Mouse (Mus musculus): ENCODE data around the gene Acvr2b.
"Not testable (repeated sequence)": the region's sequence is repeated elsewhere in the genome, so short reads cannot be mapped to it uniquely, and the experiment has no call there.

The Acvr2b gene

DNA sequence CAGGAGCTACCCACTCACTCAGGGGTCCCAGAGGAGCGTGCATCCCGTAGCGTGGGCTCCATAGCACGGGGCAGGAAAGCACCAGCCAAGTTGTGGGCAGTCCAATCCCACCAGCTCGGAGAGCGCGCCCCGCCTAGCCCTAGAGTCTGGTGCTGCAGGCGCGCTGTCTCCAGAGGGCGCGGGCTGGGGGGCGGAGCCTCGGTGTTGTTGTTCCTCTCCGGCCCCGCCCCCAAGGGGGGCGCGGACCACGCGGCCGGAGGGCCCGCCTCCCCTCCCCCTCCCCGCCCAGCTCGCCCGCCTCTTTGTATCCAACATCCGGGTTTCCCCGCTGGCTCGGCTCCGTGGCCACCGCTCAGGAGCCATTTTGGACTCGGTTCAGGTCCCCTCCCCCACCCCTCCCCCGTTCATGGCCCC is at the start of gene Acvr2b:
Acvr2b (plus strand) TSS at position 318 of the 414 bp plus-strand sequence.
- DNase-seq, result peak; percentile 96

DNA sequence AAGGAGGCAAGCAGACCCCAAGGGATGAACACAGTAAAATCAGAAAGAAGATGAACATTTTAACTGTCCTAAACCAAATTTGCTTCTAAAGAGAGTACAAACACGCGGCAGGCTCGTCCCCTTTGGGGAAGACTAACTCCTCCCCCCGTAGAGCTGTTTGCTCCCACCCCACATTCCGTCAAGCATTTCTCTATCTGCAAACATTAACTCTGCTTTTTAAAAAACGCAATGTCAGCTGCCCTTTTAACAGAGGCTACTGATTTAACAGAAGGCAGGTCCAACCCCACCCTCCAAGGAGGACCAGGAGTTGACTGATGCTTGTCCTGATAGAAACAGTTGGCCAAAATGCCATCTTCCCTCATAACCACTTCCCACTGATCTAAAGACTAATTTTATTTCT is 48.0 kb upstream of the Acvr2b start:
- no peak for DNase-seq

DNA sequence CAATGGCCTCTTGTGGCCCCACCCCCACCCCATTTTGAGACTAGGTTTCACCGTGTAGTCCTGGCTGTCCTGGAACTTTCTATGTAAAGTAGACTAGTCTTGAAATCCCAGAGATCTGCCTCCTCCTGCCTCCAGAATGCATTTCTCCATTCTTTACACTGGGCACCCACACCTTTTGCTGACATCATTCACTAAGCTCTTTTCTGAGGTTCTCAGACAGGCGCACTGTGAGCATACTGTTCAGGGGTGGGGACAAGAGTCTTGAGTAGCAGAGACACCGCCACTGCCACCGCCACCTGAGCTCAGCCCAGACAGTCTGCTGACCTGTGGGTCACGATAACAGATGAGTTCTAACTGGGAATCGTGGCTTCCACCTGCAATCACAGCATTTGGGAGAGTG is 46.0 kb upstream of the Acvr2b start:
- DNase-seq, result no peak

DNA sequence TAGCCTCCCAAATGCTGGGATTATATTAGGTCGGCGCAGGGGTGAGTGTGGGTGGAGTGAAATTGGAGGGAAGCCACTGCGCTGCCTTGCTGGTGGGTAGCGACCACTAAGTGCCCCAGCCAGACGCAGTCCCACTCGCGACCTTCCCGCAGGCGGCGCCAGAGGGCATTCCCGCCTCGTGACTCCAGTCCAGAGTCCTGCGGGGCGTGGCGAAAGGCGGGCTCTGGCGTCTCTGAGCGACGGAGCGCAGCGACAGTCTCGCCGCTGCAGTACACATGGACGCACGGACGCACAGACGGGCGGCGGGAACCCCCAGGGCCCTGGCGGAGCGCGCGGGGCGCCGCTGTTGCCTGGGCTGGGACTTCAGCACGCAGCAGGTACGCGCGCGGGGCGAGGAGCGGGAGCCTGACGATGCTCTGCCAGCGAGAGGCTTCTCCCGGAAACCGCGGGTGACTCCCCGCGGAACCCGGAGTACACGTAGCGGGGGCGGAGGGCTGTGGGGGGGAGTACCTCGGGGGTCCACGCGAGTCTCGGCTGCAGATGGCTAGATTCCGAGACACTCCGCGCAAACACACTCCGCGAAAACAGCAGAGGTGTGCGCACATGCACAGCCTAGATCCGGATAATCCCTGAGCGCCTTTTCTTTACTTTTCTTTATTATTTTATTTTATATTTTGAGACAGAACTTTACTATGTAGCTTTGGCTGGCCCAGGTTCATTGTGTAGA is 44.4 kb upstream of the Acvr2b start, which contains the start of gene Xylb:
Xylb (plus strand) TSS at position 51 of the 727 bp plus-strand sequence.
- peak; percentile 95 to 97 for DNase-seq

DNA sequence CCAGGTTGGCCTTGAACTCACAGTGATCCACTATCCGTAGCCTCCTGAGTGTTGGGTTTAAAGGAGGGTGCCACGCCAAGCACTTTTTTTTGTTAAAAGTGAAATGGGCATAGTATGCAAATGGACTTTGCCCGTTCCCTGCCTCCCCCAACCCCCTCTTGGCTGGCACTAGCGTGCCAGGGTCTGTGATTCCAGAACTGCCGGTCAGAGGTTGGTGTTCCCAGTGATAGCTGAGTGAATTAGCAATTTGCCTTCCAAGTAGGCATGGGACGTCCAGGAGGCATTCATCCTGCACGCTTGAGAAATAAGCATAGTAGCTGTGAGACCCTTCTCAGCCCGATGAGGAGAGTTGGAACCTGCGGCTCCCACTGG is 43.9 kb upstream of the Acvr2b start:
- no peak for DNase-seq

DNA sequence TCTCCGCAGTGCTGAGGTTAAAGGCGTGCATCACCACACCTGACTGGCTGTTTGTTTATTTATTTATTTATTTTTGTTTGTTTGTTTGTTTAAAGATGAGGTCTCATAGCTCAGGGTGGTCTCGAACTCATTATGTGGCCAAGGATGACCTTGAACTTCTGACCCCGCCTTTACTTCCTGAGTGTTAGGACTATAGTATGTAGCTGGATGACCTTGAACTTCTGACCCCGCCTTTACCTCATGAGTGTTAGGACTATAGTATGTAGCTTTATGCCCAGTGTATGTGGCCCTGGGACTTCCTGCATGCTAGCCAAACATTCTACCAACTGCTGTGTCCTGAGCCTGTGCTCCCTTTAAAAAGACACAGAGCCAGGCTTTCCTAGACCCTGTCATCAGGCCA is 40.5 kb upstream of the Acvr2b start:
- no peak for DNase-seq

DNA sequence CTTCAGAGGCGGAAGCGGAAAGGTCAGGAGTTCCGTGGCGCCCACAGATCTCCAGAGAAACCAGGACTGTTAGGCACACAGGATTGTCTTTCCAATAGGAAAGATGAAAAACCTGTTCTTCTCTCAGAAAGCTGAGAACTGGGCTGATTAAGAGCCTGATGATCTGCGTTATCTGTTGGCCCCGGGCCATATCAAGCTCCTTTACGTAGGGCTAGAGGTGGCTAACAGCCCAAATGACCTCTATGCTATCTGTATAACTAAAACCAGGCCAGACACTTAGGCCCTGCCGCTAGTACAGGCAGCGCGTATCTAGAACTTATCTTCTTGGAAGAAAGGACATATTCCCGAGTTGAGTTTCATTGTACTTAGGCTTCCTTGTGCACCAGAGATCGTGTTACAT is 38.7 kb upstream of the Acvr2b start:
- DNase-seq, result no peak

DNA sequence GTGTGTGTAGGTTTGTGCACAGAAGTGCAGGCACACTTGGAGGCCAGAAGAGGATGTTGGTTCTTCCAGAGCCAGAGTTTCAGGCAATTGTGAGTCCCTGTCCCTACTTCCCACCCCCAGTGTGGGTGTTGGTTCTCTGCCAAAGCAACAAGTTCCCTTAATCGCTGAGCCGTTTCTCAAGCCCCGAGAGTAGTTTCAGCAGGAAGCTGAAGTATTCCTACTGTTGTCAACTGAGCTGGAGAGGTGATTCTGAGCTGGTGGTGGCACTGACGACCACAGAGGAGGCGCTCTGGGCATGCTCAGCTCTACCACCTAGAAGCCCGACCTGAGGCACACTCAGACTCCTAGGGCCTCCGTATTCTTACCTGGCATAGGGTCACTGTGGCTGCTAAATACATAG is 36.6 kb upstream of the Acvr2b start, which contains the start of gene Slc22a14:
Slc22a14 (minus strand) TSS at position 270 of the 400 bp plus-strand sequence.
- DNase-seq, result no peak

DNA sequence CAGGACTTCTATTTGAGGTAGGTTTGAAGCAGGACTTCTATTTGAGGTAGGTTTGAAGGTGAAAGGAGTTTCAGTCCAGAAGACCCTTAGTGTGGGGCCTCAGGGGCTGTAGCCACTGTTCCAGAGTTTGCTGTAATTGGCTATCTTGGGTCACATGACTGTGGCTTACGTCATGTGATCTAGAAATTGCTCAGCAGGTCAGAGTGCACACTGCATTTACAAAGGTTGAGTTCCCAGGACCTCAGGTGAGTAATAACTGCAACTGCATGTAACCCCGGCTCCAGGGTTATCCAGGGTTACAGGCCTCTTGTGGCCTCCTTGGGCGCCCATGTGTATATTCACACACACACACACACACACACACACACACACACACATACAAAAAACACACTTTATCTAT is 33.6 kb upstream of the Acvr2b start:
- no peak for DNase-seq

DNA sequence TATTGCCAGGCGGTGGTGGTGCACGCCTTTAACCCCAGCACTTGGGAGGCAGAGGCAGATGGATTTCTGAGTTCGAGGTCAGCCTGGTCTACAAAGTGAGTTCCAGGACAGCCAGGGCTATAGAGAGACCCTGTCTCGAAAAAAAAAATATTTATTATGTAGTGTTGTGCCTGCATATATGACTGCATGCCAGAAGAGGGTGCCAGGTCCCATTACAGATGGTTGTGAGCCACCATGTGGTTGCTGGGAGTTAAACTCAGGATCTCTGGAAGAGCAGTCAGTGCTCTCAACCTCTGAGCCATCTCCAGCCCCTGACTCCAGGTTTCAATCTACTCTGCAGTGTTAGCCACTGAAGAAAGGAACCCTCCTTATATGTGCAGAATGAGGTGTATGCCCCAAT is 31.1 kb upstream of the Acvr2b start:
- not testable (repeated sequence) for DNase-seq

DNA sequence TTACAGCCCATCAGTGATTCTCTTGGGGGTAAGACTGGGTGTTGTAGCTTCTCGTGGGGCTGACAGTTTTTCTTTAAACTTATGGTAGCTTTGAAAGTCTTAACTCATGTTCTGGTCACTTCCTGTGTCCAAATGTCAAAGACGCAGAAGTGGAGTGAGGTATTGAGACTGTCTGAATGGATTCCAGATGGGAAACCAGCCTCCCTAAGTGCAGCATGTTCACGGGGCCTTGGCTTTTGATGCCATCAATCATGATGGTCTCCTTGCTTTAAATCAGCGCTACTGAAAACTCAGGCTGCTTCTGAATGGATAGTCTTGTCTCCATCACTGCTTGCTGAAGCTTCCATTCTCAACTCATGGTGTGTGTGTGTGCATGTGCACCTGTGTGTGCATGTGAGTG is 30.7 kb upstream of the Acvr2b start:
- no peak for DNase-seq

DNA sequence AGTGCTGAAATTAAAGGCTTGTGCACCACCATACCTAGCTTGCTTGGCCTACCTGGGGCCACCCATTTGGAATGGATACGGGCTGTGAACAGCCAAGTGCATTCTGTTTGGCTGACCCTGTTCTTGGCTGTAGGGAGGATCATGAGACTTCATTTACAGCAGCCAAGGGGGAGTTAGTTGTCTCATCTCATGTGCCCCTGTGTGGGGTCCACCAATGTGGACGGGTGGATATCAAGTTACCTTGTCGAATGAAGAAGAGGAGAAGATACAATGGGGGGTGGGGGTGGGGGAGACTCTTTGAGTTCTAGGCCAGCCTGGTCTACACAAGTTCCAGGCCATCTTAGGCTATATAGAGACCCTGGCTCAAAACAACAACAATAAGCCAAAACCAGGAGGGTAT is 26.9 kb upstream of the Acvr2b start:
- DNase-seq, result no peak

DNA sequence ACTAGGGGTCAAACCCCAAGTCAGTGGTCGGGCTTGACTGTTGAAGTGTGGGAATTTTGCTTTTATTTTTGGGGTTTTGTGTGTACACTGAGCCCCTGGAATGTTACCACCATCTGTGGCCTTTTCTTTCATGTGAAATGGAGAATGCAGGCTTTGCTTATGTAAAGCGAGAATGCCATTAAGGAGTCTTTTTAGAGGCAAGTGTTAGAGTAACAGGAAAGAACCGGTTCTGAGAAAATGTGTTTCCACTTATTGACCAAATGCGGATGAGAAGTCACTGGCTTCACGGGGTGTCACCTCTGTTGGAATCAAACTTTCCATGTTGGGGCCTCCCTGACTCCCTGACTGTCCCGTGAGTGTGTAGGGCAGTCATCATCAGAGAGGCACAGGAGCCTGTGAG is 26.4 kb upstream of the Acvr2b start:
- DNase-seq, result no peak

DNA sequence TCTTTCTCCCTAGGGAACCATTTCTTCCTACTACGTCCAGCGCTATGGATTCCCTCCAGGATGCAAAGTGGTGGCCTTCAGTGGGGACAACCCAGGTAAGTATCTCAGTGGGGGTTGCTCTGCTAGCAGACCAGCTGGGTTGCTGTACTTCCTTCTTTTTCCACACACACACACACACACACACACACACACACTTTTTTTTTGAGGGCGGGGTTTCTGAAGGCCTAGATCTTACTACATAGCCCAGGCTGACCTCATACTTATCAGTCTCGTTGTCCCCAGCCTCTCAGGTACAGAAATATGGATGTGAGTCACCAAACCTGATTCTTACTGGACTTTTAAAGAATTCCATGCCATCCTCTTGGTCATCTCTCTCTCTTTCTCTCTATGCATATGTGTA is 23.7 kb upstream of the Acvr2b start:
- DNase-seq, result no peak

DNA sequence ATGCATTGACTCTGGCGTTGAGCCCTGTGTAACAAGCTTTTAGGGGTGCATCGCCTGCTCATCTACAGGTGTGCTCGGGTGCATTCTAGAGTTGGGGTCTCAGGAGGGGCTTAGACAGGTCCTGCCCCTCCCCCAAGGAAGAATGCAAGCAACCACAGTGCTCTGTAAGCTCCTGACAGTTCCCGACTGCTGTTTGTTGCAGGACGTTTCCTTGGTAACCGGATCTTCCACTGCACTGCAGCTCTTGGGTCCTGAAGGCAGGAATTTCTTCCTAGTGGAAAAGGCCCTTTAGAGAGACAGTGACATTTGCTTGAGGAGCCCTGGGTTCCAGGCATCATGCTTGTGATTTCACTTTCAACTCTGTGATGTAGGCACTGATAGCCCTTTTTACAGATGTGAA is 19.3 kb upstream of the Acvr2b start:
- DNase-seq, result no peak

DNA sequence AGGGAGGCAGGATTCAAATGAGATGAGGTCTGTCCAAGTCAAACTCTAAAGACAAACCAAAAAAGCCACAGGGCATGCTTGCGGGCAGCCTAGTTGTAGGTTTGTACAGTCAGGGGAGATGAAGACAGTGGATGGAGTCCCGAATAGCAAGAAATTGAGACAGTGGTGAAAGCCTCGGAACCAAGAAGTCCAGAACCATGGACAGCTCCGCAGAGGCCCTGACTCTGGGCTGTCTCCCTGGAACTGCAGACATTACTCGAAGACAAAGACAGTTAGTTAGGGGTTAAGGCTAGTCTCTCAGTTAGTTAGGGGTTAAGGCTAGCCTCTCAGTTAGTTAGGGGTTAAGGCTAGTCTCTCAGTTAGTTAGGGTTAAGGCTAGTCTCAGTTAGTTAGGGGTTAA is 13.0 kb upstream of the Acvr2b start:
- no peak for DNase-seq

DNA sequence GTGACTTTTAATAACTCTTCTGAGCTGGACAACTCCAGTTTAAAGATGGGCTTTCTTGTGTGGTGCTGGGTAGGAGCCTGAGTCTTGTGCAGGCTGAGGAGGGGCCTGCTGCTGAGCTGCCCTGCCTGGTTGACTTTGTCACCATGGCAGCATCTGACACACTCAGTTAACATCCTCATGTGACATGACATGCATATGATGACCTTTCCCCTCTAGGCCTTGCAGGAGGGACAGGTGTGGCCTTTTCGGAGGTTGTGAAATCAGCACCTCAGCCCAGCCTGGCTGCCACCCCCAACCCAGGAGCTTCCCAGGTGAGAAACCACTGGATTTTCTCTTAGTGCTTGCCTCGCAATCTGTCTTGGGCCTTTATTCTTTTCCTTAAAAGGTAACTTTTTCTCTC is 11.7 kb upstream of the Acvr2b start:
- DNase-seq, result no peak

DNA sequence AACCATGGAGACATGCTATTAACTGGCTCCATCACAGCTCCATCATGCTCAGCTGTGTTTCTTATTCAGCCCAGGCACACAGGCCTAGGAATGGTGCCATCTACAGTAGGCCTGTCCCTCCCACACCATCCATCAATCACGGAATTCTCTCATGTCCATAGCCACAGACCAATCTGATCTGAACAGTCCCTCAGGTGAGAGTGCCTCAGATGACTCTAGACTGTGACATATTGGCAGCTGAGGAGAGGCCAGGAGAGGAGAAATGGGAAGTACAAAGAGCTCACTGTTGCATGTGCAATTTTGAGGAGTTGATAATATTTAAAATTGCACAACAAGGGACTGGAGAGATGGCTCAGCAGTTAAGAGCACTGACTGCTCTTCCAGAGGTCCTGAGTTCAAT is 7.1 kb upstream of the Acvr2b start:
- DNase-seq, result no peak

DNA sequence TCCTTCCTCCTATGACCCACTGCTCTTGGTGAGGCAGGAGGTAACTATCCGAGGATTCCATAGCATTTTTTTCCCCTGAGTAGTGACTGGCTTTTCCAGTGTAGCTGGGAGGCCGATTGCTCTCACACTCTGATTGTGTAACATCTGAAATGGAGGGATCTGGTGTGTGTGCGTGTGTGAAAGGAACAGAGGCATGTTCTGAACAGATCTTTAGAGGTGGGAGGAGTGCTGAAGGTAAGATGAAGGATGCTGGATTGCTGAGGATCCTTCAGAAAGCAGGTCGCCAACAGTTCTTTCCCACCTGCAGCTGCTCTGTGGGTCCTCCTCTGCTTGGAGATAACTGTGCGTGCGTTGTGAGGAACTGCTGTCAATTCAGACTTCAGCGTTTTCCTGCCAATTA is 567 bp upstream of the Acvr2b start:
- DNase-seq, result no peak

DNA sequence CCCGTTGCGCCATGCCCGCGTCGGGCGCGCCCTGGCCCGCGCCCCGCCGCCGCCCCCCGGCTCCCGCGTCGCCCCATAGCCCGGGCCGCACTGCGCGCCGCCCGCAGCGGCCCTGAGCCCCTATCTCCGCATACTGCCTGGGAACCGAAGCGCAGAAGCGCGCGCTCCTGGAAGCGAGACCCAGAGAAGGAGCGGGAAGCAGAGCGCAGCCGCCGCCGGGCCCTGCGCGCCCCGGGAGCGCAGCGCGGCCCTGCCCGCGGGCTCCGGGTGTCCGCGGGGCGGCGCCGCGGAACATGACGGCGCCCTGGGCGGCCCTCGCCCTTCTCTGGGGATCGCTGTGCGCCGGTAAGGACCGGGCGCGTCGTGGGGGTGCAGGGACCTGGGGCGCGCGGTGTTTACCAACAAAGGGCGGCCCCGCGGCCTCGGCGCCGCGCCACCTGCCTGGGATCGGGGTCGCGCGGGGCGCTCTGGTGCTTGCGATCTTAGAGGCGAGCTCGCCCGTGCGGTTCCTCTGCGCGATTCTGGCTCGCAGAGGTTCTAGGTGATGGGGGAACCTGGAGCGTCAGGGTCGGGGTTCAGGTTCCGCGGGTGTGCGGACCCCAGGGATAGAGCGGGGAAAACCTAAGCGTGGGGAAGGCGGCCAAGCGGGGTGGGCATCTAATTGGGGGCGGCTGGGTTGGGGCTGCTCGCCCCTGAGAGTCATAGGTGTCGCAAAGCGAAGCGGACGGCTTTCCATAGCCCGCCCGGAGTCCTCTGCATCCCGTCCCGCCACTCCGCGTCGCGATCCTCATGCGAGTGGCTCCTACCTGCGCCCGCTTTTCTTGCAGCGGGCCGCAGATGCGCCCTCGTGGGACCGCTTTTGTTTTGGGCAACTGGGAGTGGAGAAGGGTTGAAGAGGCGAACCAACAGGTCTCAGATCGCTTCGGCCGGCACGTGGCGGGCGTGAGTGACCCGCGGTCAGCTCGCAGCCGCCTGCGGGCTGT is 626 bp downstream of the Acvr2b start:
- peak; percentile 69 to 71 for DNase-seq

DNA sequence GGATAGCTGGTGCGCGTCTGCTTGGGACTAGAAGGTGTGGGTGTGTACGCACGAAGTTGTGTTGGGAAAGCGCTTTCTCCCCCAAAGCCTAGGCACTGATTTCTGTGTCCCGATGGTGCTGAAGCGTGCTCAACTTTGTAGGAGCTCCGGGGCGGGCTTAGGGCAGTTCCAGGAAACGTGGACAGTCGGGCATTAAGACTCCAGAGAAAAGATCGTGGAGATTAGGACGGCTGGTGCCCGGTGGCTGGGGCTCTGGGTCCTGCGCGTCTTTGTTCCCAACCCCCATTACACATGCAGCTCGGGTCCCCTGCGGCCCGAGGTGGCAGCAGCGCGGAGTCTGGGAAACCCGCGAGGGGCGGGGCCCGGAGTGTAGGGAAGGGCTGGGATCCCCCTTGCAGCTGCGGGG is 1.3 kb downstream of the Acvr2b start:
- DNase-seq, result peak; percentile 38 to 58

DNA sequence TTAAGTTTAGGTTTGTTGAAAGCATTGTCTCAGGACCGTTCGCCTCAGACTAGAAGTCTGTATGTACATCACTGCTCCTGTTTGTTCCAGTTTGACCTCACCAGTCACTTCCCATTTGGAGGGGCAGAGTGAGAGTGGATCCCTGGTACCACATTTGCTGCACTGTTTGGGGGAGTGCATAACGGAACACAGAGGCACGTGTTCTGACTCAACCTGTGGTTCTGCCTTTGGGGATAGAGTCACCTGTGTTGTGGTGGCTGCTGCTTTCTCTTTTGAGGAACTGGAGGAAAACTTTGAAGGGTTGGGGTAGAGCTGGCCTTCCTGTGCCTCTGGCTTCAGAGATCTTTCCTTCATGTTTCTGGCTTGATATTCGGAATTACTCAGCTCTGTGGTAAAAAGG is 2.2 kb downstream of the Acvr2b start:
- DNase-seq, result no peak

DNA sequence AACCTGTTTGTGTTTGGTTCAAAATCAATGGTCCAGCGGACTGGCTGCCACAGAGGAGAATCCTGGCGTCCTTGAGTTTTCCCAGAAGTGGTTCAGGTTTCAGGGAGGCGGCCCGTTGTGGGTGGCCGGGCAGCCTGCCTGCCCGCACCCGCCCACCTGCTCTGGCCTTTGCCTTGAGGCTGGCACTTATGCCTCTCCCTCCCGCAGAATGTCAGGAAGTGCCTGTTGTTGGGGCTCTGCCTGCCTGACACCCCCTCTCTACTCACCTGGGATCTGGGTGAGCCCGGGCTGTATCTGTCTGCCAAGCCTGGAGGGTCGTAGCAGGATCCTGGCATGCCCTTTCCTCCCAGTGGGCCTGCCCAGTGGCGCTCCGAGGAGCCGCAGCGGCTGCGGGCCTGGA is 6.0 kb downstream of the Acvr2b start:
- DNase-seq, result no peak

All from cerebellum, postnatal 14 days (tissue).